Mouse (Mus musculus): Measurements from ENCODE around the gene Arhgef15.
"Not testable (repeated sequence)": the region's sequence is repeated elsewhere in the genome, so short reads cannot be mapped to it uniquely, and the experiment has no call there.

The Arhgef15 gene

DNA sequence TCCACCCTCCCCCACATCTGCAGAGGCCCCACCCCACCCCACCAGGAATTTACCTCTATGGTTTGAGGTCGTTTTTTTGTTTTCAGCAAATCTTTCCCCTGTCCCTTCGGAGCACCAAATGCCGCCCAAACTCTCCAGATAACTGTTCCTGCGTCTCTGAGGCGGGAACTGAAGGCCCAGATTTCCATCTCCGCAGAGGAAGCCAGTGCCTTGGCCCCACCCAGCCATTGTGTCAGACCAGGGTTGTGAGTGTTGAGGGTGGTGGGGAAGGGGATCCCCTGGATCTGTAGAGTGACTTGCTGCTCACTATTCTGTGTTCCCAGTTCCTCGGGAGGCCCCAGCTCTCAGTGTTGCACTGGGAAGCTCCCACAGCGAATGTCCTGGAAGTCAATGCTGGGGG is at the start of gene Arhgef15:
Gene Arhgef15 (minus strand): TSS at position 173 of the 400 bp plus-strand sequence.
- no peak for DNase-seq

DNA sequence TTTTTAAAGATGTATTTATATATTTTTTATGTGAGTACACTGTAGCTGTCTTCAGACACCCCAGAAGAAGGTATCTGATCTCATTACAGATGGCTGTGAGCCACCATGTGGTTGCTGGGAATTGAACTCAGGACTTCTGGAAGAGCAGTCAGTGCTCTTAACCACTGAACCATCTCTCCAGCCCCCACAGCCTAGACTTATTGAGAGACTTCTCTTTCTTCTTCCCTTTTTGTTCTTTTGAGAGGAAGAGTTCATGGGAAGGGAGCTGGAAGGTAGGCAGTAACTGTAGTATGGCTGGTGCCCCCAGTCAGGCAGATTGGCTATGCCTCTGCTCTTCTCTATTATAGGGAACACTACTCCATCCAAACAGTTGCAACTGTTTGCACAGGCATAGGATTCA is 49.3 kb upstream of the Arhgef15 start:
- DNase-seq, result not testable (repeated sequence)

DNA sequence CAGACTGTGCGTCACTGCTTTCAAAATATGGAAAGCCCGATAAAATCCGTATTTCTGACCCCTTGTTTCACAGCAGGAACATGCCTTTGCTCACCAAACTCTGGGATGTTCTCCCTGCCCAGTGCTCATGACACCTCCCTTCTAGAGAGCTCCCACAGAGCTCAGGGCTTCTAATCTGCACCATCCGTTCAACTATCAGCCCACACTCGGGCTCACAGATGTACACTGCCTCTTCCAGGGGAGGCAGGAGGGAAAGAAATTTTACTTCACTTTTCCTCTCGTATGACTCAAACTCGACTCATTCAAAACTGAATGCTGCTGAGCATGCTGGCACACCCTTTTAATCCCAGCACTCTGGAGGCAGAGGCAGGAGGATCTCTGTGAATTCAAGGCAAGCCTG is 47.9 kb upstream of the Arhgef15 start:
- DNase-seq, result no peak

DNA sequence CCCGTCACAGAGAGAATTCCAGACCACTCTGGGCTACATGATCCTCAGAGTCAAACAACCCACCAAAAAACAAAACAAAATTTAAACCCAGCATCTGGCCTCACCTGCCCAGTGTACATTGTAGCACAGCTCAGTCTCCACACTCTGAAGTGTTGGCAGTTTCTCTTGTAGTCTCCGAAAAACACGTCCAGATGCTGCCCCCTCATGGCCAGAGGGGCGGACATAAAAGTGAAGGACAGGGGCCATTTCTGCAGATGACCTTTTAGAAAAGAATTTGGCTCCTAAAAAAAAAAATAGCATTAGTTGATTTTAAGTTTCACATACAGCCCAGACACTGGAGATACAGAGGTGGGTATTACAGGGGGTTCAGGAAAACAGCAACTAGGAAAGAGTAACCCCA is 46.3 kb upstream of the Arhgef15 start:
- DNase-seq, result no peak

GRCm38 (mm10) chr11:69002782-69003181 is 45.5 kb upstream of the Arhgef15 start:
- not testable (repeated sequence) for DNase-seq

GRCm38 (mm10) chr11:68997080-68997479 is 39.8 kb upstream of the Arhgef15 start:
- no peak for DNase-seq

GRCm38 (mm10) chr11:68994377-68994776 is 37.1 kb upstream of the Arhgef15 start:
- DNase-seq, result no peak

- no peak for DNase-seq
Observed at GRCm38 (mm10) chr11:68993122-68993521, 35.8 kb upstream of the Arhgef15 start.

GRCm38 (mm10) chr11:68988341-68988740 is 31.1 kb upstream of the Arhgef15 start:
- no peak for DNase-seq

- DNase-seq, result no peak
Observed at GRCm38 (mm10) chr11:68987365-68987882, 30.1 kb upstream of the Arhgef15 start.

- DNase-seq, result peak; percentile 43 to 56
Observed at GRCm38 (mm10) chr11:68982639-68983369, 25.5 kb upstream of the Arhgef15 start.

DNA sequence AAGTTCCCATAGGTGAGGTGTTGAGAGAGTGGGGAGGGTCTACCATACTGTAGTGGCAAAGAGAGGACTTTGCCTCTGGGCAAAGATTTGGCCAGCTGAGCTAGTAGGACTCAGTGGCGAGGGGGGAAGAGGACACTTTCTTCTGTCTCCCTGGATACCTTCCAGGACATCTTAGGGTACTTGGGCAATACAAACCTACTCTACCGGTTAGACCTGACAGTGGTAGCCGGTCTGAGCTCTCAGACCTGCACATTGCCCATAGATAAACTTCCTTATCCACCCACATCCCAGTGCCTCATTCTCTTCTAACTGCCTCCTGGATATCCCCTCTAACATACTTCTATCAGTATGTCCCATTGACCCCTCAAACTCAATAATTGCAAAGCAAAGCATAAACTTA is 23.6 kb upstream of the Arhgef15 start:
- no peak for DNase-seq

GRCm38 (mm10) chr11:68979320-68979733 is 22.0 kb upstream of the Arhgef15 start:
- no peak for DNase-seq

GRCm38 (mm10) chr11:68975601-68976000 is 18.3 kb upstream of the Arhgef15 start:
- DNase-seq, result no peak

DNA sequence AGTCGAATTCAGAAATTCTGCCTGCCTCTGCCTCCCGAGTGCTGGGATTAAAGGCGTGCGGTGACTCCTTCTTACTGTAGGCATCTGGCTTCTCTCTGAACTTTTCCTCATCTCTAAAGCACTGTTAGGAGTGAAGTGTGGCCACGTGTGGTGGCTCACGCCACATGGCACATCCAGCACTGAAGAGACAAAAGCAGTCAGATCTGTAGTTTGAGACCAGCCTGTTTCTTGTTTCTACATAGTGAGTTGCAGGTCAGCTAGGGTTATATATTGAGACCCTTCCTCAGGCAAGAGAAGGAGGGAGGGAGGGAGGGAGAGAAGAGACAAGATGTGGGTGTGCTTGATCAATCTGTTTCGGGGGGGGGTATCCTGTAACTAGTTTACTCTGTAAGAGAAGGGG is 17.8 kb upstream of the Arhgef15 start, which contains the start of gene Rangrf:
Gene Rangrf (minus strand): TSS at position 101 of the 400 bp plus-strand sequence.
- no peak for DNase-seq

- DNase-seq, result no peak
Observed at GRCm38 (mm10) chr11:68974059-68974450, 16.8 kb upstream of the Arhgef15 start.

- peak; percentile 51 to 63 for DNase-seq
Observed at GRCm38 (mm10) chr11:68973250-68974058, 16.2 kb upstream of the Arhgef15 start.

DNA sequence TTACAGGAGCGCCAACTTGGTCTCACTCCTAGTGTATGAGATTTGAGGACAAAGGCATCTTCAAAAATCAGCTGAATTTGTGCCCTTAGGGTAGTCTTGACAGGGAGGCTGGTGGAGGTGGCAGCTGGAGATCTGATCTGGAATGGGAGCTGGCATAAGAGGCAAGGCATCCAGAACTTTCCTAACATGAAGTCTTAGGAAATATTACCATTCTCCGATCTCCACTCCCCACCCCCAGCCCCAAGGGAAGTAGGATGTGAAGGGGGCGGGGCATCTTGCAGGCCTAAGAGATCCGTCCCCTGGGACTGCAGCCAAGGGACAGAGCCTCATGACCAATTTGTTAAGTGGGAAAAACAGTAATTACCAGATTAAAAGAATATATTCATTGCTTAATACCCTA is 13.0 kb upstream of the Arhgef15 start:
- DNase-seq, result no peak

- no peak for DNase-seq
Observed at GRCm38 (mm10) chr11:68968752-68969151, 11.5 kb upstream of the Arhgef15 start.

GRCm38 (mm10) chr11:68967337-68968282 is 10.3 kb upstream of the Arhgef15 start, which contains the start of gene Slc25a35:
Gene Slc25a35 (plus strand): TSS chr11:68968131.
- peak; percentile 86 to 87 for DNase-seq

GRCm38 (mm10) chr11:68966554-68966953 is 9.3 kb upstream of the Arhgef15 start:
- DNase-seq, result no peak

DNA sequence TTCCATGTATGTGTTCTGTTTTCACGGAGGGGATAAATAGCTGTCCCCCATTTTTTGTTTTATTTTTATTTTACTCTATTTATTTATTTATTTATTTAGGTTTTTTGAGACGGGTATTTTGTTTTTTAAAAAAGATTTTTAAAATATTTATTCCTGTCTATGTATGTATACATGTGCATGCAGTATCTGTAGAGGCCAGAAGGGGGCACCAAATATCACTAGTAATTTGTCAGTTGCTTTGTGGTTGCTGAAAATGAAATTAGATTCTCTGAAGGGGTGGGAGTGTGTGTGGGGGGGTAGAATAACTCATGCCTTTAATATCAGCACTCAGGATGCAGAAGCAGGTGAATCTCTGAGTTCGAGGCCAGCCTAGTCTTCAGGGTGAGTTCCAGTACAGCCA is 8.6 kb upstream of the Arhgef15 start:
- peak in 1 of 2 experiments; percentile 31 for DNase-seq

Data from thymus, adult 18-20 months (tissue).